Mouse (Mus musculus) midbrain, embryonic 11.5 days (tissue): ENCODE results near the gene Cc2d1a. TPM values are rescaled to one million over a fixed set of nuclear protein-coding genes. Genes with fewer than 3 reads are reported as not detected.

ENCODE experiments used
- ATAC-seq: fragments of 200-750 bp; cut with Nextera tagmentation; 2 replicates; pipeline ENCODE4 v1.8.0; 2017; ENCODE audit warnings: moderate TSS enrichment, moderate library complexity; ENCODE audit not compliant: low FRiP score
- DNase-seq: peaks from one replicate; pipeline ENCODE4 v3.0.0; 2015; ENCODE audit warnings: low spot score; ENCODE audit errors: missing footprints
- H3K27ac ChIP-seq: fragments of 300-500 bp; sonication (generic); 2 replicates; pipeline ENCODE4 v1.5.1; 2014; ENCODE audit warnings: low read depth, low read length
- H3K27me3 ChIP-seq: fragments of 300-500 bp; sonication (generic); 2 replicates; pipeline ENCODE4 v1.6.1; 2014; ENCODE audit warnings: mild to moderate bottlenecking, low read length, moderate library complexity, mixed read lengths; ENCODE audit not compliant: control insufficient read depth, insufficient read depth
- H3K36me3 ChIP-seq: fragments of 300-500 bp; sonication (generic); 2 replicates; pipeline ENCODE4 v1.6.1; 2014; ENCODE audit warnings: mild to moderate bottlenecking, low read length, moderate library complexity, mixed read lengths; ENCODE audit not compliant: control insufficient read depth, insufficient read depth
- H3K4me1 ChIP-seq: fragments of 300-500 bp; sonication (generic); 2 replicates; pipeline ENCODE4 v1.6.1; 2014; ENCODE audit warnings: low read length; ENCODE audit not compliant: control insufficient read depth, insufficient read depth
- H3K4me2 ChIP-seq: fragments of 300-500 bp; sonication (generic); 2 replicates; pipeline ENCODE4 v1.6.1; 2014; ENCODE audit warnings: mild to moderate bottlenecking, moderate library complexity
- H3K4me3 ChIP-seq: fragments of 300-500 bp; sonication (generic); 2 replicates; pipeline ENCODE4 v1.5.1; 2014; ENCODE audit warnings: low read depth, low read length
- H3K9ac ChIP-seq: fragments of 300-500 bp; sonication (generic); 2 replicates; pipeline ENCODE4 v1.6.1; 2014; ENCODE audit warnings: low read length
- H3K9me3 ChIP-seq: fragments of 300-500 bp; sonication (generic); 2 replicates; pipeline ENCODE4 v1.6.1; 2016; ENCODE audit warnings: low read length; ENCODE audit not compliant: control insufficient read depth
- WGBS: fragments of 180-500 bp; shearing (Covaris S2); extraction: QIAGEN DNeasy Blood & Tissue Kit; methylation state at CpG from one replicate; pipeline ENCODE4 v1.1.7; 2014; 5-methylcytosine and 5-hydroxymethylcytosine counted together
- polyA plus RNA-seq: library from polyadenylated mRNA; unstranded; fragments of >200 nt; fragmentation: Nextera tagmentation; extraction: Ambion mirVana; gene quantifications from 2 replicates; pipeline ENCODE4 v1.2.1, GENCODE M21; 2014

The Cc2d1a gene
- polyA plus RNA-seq, 1 experiment from 2014 or later: 8.9 TPM

DNA sequence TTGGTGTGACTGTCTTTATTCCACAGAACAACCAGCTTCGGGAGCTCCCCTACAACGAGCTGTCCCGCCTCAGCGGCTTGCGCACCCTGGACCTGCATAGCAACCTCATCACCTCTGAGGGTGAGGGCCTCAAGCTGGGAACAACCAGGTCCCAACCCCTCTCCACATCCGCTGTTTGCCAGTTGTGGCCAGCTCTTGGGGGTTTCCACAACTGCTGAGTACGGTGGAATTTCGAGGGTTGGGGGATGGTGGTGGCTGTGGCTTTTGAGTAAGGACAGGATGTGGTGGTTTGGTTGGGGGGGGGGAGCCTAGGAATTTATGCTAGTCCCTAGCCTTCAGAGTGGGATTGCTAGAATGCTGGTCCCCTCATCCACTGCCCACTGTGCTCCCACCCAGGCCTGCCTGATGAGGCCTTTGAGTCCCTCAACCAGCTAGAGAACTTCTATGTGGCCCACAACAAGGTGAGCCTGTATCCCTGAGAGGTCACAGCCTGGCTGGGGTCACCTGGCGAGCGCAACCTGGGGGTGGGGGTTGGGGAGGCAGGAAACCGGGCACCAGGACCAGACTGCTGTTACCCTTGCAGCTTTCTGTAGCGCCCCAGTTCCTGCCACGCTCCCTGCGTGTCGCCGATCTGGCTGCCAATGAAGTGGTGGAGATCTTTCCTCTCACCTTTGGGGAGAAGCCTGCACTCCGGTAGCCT lies 20.4 kb downstream of the Cc2d1a start:
- Histone ChIP-seq H3K27me3 (no peaks in the 10 kb centered on the region), H3K27ac (no peak overlapping the region), H3K4me3 (no peak overlapping the region), H3K9ac (no peak overlapping the region), H3K9me3 (no peaks in the 10 kb centered on the region), H3K4me2 (no peak overlapping the region), H3K36me3 (no peaks in the 10 kb centered on the region), H3K4me1 (no peaks in the 10 kb centered on the region)
- 77% methylated on average over 17 of the region's 17 CpGs for WGBS
- ATAC-seq (no peak), DNase-seq (no peak)

DNA sequence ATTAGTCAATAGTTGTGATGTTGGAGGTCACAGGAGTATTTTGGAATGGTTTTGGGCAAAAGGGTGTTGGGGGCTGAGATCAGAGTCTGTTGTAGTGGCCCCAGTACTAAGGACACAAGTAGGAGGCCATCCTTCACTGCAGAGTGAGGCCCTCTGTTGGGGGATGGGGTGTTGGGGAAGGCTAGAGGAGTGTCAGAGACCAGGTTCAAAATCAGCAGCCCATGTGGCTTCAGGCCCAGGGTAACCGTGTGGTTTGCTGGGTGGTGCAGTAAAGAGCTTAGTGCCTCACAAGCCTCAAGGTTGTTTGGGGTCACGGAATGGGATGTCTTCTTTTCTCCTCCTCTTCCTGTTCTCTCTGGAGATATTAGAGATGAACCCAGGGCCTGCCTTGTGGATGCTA lies 21.0 kb downstream of the Cc2d1a start:
- H3K27ac ChIP-seq: no peak overlapping the region
- no peak overlapping the region for H3K9ac ChIP-seq
- H3K4me3 ChIP-seq: no peak overlapping the region
- DNase-seq: no peak
- H3K9me3 ChIP-seq: no peaks in the 10 kb centered on the region
- no peak for ATAC-seq
- H3K4me1 ChIP-seq: no peaks in the 10 kb centered on the region
- H3K4me2 ChIP-seq: no peak overlapping the region
- no peaks in the 10 kb centered on the region for H3K36me3 ChIP-seq
- WGBS: 68% methylated on average over 2 of the region's 2 CpGs
- no peaks in the 10 kb centered on the region for H3K27me3 ChIP-seq

DNA sequence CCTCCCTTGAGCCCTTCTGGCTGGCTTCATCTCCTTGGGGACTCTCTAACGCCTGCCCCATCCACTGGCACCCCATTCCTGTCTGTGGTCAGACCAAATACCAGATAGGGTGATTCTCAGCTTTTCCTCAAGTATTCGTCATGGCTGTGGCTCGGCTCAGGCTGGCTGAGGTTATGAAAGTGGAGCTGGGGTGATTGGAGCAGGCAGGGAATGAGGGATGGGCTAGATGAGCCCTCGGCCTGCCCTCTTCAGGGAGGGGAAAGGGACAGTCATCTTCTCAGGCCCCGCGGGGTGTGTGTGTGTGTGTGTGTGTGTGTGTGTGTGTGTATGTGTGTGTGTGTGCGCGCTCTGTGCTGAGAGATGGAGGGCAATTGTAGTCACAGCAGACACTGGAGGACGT lies 22.1 kb downstream of the Cc2d1a start, which contains the start of gene Podnl1:
Podnl1 (plus strand) TSS at position 334 of the 400 bp plus-strand sequence.
- H3K9ac ChIP-seq: no peak within 1 kb of the TSS
- no peaks in the 10 kb centered on the region for H3K27me3 ChIP-seq
- H3K4me2 ChIP-seq: no peak within 1 kb of the TSS
- H3K4me3 ChIP-seq: no peak within 1 kb of the TSS
- ATAC-seq (no peak), DNase-seq (no peak)
- no peaks in the 10 kb centered on the region for H3K36me3 ChIP-seq
- WGBS: 68% methylated on average over 8 of the region's 9 CpGs
- H3K4me1 ChIP-seq: no peaks in the 10 kb centered on the region
- no peaks in the 10 kb centered on the region for H3K9me3 ChIP-seq
- H3K27ac ChIP-seq: no peak within 1 kb of the TSS

DNA sequence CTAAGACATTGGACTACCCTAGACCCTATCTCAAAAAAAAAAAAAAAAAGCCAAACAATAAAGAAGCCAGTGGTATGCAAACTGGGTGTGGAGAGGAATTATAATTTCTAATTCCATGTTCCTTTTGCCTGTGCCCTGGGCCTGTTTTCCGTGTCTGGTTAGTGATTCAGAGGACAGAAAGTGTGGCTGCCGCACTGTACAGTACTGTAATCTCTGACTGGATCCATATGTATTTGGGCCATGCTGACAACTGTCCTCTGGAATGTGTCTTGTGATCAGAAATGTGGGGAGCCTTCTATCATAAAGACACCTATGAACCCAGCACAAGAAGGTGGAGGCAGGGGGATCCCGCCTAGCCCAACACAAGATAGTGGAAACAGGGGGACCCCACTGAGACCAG lies 25.6 kb downstream of the Cc2d1a start:
- ATAC-seq: no peak
- 83% methylated on average over 3 of the region's 3 CpGs for WGBS

DNA sequence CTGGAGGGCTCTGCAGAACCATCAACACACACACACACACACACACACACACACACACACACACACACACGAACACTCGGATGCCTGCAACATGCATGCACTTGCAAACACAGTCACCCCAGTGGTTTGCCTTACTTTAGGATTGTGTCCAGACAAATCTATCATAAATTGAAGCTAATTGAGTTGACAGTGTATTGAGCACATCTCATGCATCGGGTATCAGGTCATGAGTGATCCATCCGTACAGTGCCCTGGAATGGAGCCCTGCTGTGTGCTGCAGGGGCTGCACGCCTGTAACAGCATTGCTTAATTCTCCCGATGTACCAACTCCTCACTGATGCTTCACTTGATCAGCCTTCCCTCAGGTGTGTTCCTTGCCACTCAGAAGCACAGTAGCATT lies 32.1 kb downstream of the Cc2d1a start:
- no peaks in the 10 kb centered on the region for H3K4me1 ChIP-seq
- H3K4me2 ChIP-seq: no peak overlapping the region
- no peaks in the 10 kb centered on the region for H3K27me3 ChIP-seq
- no peaks in the 10 kb centered on the region for H3K36me3 ChIP-seq
- ATAC-seq: no peak
- DNase-seq: peak; percentile 84
- H3K4me3 ChIP-seq: no peak overlapping the region
- no peak overlapping the region for H3K9ac ChIP-seq
- 88% methylated on average over 6 of the region's 6 CpGs for WGBS
- H3K27ac ChIP-seq: no peak overlapping the region
- no peaks in the 10 kb centered on the region for H3K9me3 ChIP-seq

More for the DNA sequence above, 25.6 kb downstream of the Cc2d1a start:
- no peak for DNase-seq
- Histone ChIP-seq H3K4me2 (no peak overlapping the region), H3K9me3 (no peaks in the 10 kb centered on the region), H3K4me1 (no peaks in the 10 kb centered on the region), H3K4me3 (no peak overlapping the region), H3K36me3 (no peaks in the 10 kb centered on the region), H3K27me3 (no peaks in the 10 kb centered on the region), H3K9ac (no peak overlapping the region), H3K27ac (no peak overlapping the region)

DNA sequence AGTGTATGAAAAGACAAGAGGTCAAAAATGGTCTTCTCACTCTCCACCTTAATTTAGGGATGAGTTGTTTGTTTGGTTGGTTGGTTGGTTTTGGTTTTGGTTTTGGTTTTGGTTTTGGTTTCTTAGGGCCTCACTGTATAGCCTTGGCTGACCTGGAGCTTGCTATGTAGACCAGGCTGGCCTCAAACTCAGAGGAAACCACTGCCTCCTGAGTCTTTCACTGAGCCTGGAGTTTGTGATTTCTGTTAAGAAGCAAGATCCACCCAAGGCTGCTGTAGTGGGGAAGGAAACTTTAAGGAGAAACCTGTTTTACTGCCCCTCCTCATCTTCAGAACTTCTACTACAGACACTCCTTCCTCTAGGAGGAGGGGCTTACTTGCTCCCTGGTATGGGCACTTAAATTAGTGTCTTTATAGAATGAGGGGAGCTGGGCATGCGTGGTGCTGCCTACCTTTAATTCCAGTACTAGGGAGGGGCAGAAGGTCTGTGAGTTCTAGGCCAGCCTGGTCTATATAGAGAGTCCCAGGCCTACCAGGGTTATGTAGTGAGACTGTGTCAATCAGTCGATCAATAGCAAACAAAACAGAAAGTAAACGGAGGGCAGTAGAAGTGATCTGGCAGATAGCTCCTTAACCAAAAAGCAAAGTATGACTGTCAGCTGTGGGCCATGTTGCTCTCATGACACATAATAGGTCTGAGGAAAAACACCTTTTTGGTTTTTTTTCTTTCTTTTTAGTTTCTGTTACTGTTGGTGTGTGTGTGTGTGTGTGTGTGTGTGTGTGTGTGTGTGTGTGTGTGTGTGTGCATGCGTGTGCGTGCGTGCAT lies 41.3 kb downstream of the Cc2d1a start:
- DNase-seq (no peak), ATAC-seq (no peak)
- peaks cover 3% of the 10 kb centered on the region; the same call in 1 of the 2 replicates for H3K36me3 ChIP-seq
- H3K4me1 ChIP-seq: peaks cover 16% of the 10 kb centered on the region
- no peaks in the 10 kb centered on the region for H3K27me3 ChIP-seq
- no peaks in the 10 kb centered on the region for H3K9me3 ChIP-seq
- H3K27ac ChIP-seq: no peak overlapping the region
- no peak overlapping the region for H3K9ac ChIP-seq
- H3K4me2 ChIP-seq: no peak overlapping the region
- 96% methylated on average over 5 of the region's 6 CpGs for whole genome bisulfite sequencing
- H3K4me3 ChIP-seq: no peak overlapping the region

DNA sequence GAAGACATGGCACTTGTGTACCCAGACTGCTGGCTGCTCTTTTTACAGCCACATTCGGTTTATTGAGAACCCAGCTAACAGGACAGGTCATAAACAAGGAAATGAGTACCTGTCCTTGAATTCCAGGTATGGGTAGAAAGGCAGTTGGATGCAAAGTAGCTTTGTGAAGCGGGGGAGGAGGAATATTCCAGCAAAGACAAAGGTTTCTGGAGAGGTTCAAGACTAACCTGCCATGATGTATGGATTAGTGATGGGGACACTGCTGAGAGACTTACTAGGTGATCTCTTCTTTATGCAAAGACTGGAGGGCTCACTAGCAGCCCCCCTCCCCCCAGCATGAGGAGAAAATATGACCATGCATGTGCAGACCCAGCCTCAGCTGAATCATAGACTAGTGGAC lies 42.1 kb downstream of the Cc2d1a start:
- no peaks in the 10 kb centered on the region for H3K9me3 ChIP-seq
- DNase-seq (peak; percentile 85), ATAC-seq (no peak)
- WGBS: 90% methylated on average over 2 of the region's 2 CpGs
- H3K4me2 ChIP-seq: no peak overlapping the region
- peaks cover 3% of the 10 kb centered on the region; the same call in 1 of the 2 replicates for H3K36me3 ChIP-seq
- no peak overlapping the region for H3K27ac ChIP-seq
- peaks cover 16% of the 10 kb centered on the region for H3K4me1 ChIP-seq
- no peaks in the 10 kb centered on the region for H3K27me3 ChIP-seq
- no peak overlapping the region for H3K4me3 ChIP-seq
- H3K9ac ChIP-seq: peak overlapping the region; percentile 63

DNA sequence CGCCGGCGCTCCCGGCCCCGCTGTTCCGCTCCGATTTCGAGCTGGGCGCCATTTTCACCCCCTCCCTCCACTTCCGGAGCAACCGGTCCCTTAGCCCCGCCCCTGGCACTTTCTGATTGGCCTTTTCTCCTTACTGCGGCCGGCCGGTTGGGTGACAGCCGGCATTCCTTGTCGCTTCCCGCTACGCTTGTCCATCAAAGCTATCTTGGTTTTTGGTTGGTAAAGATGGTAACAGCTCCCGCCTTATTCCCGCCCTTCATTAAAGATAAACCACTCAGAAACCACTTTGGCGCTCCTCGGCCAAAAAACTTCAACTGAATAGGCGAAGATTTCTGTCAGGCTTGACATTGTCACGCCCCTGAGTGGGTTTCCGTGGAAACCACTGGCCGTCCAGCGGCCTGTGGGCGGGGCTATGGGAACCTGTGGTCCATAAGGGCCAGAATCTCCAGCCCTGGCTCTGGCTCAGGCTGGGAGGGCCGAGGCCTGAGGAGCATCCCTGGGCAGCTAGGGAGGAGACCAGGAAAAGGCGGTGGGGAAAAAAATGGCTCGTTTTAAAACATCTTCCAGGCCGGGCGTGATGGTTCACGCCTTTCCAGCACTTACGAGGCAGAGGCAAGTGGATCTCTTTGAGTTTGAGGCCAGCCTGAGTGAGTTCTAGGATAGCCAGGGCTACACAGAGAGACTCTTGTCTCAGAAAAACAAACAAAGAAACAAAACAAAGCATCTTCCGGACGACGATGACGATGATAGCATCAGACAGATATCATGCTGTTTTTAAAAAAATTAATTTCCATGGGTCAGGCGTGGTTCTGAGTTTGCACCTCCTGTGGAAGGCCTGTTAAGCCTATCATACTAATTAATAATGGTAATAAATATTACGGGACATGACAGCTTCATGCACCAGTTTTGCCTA lies 42.8 kb downstream of the Cc2d1a start, which contains the start of gene Dcaf15:
Dcaf15 (minus strand) TSS at position 72 of the 913 bp plus-strand sequence.
- 9% methylated on average over 38 of the region's 42 CpGs for WGBS
- H3K27ac ChIP-seq: peak within 1 kb of the TSS; percentile 79
- H3K9me3 ChIP-seq: no peaks in the 10 kb centered on the region
- peak within 1 kb of the TSS; percentile 86 for H3K9ac ChIP-seq
- ATAC-seq (peak; percentile 97), DNase-seq (peak; percentile 99)
- H3K27me3 ChIP-seq: no peaks in the 10 kb centered on the region
- H3K4me2 ChIP-seq: peak within 1 kb of the TSS; percentile 94
- peak within 1 kb of the TSS; percentile 74 for H3K4me3 ChIP-seq
- H3K4me1 ChIP-seq: peaks cover 16% of the 10 kb centered on the region
- H3K36me3 ChIP-seq: peaks cover 3% of the 10 kb centered on the region; the same call in 1 of the 2 replicates
